Mouse (Mus musculus) v-Abl transformed pro-B cells (cell line): ENCODE data around the gene 1700057G04Rik.

Experiments
- in situ Hi-C, 2 experiments: fragments of 400-800 bp; cut with MboI; formaldehyde crosslinking; loops; one replicate each; pipeline ENCODE4 v1.15.1; 2025; ENCODE audit not compliant: unreplicated experiment in 2 of 2

Gene 1700057G04Rik

DNA sequence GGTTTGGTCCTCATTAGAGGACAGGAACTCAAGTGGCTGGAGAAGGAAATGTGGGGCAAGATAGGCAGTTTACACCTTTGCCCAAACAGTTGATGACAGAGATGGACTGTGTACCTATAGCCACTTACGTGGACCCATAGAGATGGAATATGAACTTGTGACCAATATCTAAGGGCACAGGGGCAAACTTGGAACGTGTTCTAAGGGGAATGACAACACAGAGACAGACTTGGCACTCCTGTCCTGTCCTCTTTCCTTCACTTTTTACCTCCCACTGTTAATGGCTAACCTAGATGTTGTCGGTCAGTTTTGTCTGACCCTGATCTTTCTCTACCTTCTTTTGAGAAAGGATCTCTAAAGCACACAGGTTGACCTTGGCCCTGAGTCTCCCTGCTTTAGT is 74.2 kb downstream of the 1700057G04Rik start:
- in situ Hi-C loops, result loop anchor here (5.0 to 25.0 kb wide), 2 partner anchors 104 to 131 kb away; no protein-coding TSS in a partner anchor

DNA sequence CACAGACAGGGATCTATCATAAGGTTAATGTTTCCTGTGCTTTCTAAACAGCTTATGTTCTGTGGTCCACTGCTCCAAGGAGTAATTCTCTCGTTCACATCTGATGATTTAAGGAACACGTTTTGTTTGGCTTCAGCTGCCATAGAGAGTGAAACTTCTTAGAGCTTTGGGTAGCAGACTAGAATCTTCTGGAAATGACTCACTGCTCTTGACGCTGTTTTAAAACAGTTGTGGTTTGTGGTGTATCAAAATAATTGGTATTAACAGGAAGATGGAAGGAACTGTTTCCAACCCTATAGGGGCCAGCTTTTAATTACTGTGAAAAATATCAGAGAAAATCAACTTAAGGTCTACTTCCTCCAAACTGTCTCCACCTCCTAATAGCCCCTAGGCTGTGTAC is 75.2 kb downstream of the 1700057G04Rik start:
- in situ Hi-C loops, result loop anchor here (5.0 to 25.0 kb wide), 2 partner anchors 103 to 132 kb away; no protein-coding TSS in a partner anchor

DNA sequence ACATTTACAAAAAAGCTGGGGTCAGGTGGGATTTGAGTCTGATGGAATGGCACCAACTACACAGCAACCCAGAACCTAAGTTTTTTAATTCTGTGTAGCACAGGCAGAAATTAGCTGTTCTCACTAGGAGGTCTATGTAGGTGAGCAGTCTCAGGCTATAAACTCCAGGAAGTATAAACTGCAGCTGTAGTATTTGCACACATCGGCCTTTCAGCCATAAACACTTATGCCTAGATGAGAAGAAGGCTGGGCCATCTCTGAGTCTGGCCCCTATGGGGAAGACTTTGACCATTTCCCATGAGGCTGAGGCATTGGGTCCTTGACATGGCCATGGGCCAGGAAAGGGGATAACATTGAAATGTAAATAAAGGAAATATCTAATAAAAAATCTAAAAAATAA is 76.7 kb downstream of the 1700057G04Rik start:
- in situ Hi-C loops, result loop anchor here in 1 of 2 experiments (25.0 kb wide), 1 partner anchor 101 kb away; no protein-coding TSS in a partner anchor

DNA sequence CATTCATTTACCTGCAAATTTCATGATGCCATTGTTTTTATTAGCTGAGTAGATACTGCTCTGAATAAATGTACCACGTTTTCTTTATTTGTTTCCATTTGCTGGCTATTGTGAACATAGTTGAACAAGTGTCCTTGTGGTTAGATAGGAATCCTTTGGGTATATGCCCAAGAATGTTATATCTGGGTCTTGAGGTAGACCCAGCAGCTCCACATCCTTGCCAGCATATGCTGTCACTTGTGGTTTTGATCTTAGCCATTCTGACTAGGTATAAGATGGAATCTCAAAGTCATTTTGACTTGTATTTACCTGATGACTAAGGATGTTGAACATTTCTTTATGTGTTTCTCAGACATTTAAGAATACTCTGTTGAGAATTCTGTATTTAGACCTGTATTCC is 77.7 kb downstream of the 1700057G04Rik start:
- in situ Hi-C loops, result loop anchor here in 1 of 2 experiments (25.0 kb wide), 1 partner anchor 100 kb away; no protein-coding TSS in a partner anchor

DNA sequence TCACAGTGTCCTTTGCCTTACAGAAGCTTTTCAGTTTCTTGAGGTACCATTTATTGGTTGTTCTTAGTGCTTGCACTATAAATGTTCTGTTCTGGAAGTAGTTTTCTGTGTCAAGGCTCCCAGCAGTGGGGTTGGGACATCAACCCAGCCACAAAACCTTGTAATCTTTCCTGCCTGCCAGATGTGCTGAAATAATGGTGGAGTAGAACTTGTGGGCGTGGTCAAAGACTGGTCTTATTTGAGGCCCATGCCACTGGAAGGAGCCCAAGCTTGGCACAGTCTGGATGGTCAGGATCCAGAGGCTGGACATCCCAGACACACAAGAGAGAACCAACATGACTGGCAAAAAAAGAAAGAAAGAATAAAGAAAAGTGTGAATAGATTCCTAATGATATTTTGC is 78.2 kb downstream of the 1700057G04Rik start:
- in situ Hi-C loops, result loop anchor here in 1 of 2 experiments (25.0 kb wide), 1 partner anchor 100 kb away; no protein-coding TSS in a partner anchor

DNA sequence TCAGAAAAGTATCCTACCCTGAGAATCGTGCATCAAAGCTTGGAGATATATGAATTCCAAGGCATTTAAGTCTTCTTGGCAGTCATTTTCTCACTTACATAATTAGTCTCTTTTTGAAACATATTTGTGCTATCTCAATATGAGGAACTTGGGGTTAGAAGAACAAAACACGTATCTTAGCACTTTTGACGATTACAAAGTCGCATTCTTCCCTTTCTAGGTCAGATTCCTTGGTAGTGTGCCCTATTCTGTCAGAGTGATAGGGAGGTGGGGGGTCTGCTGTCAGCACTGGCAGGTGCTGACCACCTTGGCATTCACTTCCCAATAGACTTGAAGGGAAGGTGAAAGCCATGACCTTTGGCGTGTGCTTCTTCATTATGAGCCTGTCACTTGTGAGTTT is 93.5 kb downstream of the 1700057G04Rik start:
- in situ Hi-C loops, result no loop called here
